Mouse (Mus musculus): Measurements from ENCODE around the gene Ubap1.

Ubap1 gene

DNA sequence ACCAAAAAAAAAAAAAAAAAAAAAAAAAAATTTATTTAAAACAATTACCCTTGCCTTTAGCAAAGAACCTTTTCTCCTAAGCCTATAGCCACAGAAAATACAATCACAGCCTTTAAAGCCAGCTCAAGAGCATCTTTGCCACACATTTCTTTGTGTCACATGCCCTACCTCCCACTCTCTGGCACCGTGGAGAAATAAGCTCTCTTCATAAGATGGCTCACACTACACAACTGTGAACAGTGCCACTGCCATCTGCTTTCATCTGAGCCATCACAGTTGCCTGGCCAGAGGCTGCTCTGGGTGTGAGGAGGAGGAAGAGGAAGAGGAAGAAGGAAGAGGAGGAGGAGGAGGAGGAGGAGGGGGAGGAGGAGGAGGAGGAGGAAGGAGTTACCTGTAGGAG lies 60.5 kb downstream of the Ubap1 start:
- no peak for DNase-seq (ENCODE audit: low spot score in 2 of 2)

DNA sequence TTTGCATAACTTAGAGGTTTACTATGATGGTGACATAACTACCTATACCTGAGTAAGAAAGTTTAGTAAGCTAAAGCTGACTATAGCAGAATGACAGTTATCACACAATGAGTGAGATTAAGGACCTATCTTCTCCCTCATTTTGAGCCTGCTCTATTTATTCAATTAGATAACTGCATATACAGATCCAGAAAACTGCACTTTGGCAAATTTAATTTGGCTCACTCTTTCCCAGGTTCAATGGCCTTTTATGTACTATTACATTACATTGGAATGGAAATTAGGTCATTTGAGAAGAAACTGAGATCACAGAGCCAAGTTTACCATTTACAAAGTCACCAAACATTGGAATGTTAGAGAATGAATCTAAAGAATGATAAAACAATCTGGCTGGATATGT lies 68.2 kb downstream of the Ubap1 start:
- no peak for DNase-seq (ENCODE audit: low spot score in 2 of 2)

DNA sequence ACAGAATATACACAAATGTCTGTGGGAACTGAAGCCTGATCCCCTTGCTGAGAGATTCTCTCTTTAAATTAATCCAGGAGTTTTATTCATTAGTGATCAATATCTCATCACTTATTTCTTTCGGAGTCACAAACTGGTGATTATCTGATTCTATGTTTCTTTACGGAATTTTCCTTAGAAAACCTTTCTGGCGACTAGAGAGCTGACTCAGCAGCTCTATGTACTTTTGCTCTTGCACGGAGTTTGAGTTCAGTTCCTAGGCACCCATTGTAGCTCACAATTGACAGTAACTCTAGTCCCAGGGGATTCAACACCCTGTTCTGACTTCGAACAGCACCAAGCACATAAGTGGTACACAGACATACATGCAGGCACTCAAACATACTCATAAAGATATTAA lies 90.1 kb downstream of the Ubap1 start:
- no peak for DNase-seq (ENCODE audit: low spot score in 2 of 2)

Measured in frontal cortex, postnatal 10 days (tissue).